Mouse (Mus musculus) forelimb bud, embryonic 11.5 days (tissue): ENCODE results near the gene Itpr2.
A peak's percentile ranks its signal among the peaks of the same experiment; 100 is the strongest.

Source experiments
- DNase-seq: peaks from one replicate; pipeline ENCODE4 v3.0.0-alpha.2; 2012; ENCODE audit warnings: low read depth, low spot score

The Itpr2 gene

GRCm38 (mm10) chr6:146501866-146502804 is at the start of gene Itpr2:
Itpr2 (minus strand) TSS chr6:146502223.
- DNase-seq: peak; percentile 59

GRCm38 (mm10) chr6:146551326-146551725 is 49.3 kb upstream of the Itpr2 start:
- DNase-seq: no peak

GRCm38 (mm10) chr6:146550421-146550820 is 48.4 kb upstream of the Itpr2 start:
- DNase-seq: no peak

- DNase-seq: no peak
Measured at GRCm38 (mm10) chr6:146545289-146545865, 43.4 kb upstream of the Itpr2 start.

GRCm38 (mm10) chr6:146544622-146545021 is 42.6 kb upstream of the Itpr2 start:
- DNase-seq: no peak

GRCm38 (mm10) chr6:146540386-146540785 is 38.4 kb upstream of the Itpr2 start:
- no peak for DNase-seq

GRCm38 (mm10) chr6:146538661-146539060 is 36.6 kb upstream of the Itpr2 start:
- DNase-seq: no peak

GRCm38 (mm10) chr6:146538071-146538470 is 36.0 kb upstream of the Itpr2 start:
- no peak for DNase-seq

- DNase-seq: no peak
Measured at GRCm38 (mm10) chr6:146537111-146537510, 35.1 kb upstream of the Itpr2 start.

- DNase-seq: no peak
Measured at GRCm38 (mm10) chr6:146535501-146535900, 33.5 kb upstream of the Itpr2 start.

- DNase-seq: no peak
Measured at GRCm38 (mm10) chr6:146533146-146533545, 31.1 kb upstream of the Itpr2 start.

GRCm38 (mm10) chr6:146530769-146531168 is 28.7 kb upstream of the Itpr2 start:
- peak; percentile 52 for DNase-seq

- DNase-seq: no peak
Measured at GRCm38 (mm10) chr6:146530363-146530762, 28.3 kb upstream of the Itpr2 start.

GRCm38 (mm10) chr6:146527537-146527936 is 25.5 kb upstream of the Itpr2 start:
- DNase-seq: no peak

GRCm38 (mm10) chr6:146525500-146525899 is 23.5 kb upstream of the Itpr2 start:
- no peak for DNase-seq

- DNase-seq: no peak
Measured at GRCm38 (mm10) chr6:146521456-146522245, 19.6 kb upstream of the Itpr2 start.

- DNase-seq: no peak
Measured at GRCm38 (mm10) chr6:146519019-146519418, 17.0 kb upstream of the Itpr2 start.

- no peak for DNase-seq
Measured at GRCm38 (mm10) chr6:146515936-146516335, 13.9 kb upstream of the Itpr2 start.

- DNase-seq: no peak
Measured at GRCm38 (mm10) chr6:146514531-146514948, 12.5 kb upstream of the Itpr2 start.

GRCm38 (mm10) chr6:146513899-146514298 is 11.9 kb upstream of the Itpr2 start:
- no peak for DNase-seq

GRCm38 (mm10) chr6:146513384-146513783 is 11.4 kb upstream of the Itpr2 start:
- DNase-seq: no peak

GRCm38 (mm10) chr6:146511511-146511910 is 9.5 kb upstream of the Itpr2 start:
- no peak for DNase-seq
